Mouse (Mus musculus): ENCODE data around the gene Tcte2. TPM values are rescaled to one million over a fixed set of nuclear protein-coding genes. Genes with fewer than 3 reads are reported as not detected.
A peak's percentile ranks its signal among the peaks of the same experiment; 100 is the strongest.

Gene Tcte2
- polyA plus RNA-seq, 1 experiment: 3.7 TPM

GRCm38 (mm10) chr17:13720187-13720586 lies 41.4 kb downstream of the Tcte2 start:
- DNase-seq (ENCODE audit: low read depth): no peak

GRCm38 (mm10) chr17:13717428-13717827 lies 44.2 kb downstream of the Tcte2 start:
- no peak for DNase-seq (ENCODE audit: low read depth)

GRCm38 (mm10) chr17:13716336-13716735 lies 45.3 kb downstream of the Tcte2 start:
- DNase-seq (ENCODE audit: low read depth): no peak

- DNase-seq (ENCODE audit: low read depth): no peak
Observed at GRCm38 (mm10) chr17:13715511-13715910, 46.1 kb downstream of the Tcte2 start.

DNA sequence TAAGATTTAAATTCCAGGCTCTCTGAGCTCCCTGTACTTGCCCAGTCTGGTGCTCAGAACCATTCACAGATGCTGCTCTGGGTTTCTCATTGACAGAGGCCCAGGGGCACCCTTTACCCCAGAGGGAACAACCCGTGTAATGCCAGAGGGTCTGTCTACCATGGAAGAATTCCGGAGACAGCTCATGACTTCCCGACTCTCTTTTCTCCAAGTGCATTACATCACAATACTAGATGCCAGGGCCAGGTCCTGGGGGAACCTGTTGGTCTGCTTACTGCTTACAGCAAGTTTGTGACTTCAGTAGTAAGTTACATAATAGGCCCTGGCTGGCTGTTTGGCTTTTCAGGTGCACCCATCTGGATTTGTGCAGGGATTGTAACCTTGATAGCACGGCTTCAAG lies 47.0 kb downstream of the Tcte2 start:
- peak; percentile 81 for DNase-seq (ENCODE audit: low read depth)

DNA sequence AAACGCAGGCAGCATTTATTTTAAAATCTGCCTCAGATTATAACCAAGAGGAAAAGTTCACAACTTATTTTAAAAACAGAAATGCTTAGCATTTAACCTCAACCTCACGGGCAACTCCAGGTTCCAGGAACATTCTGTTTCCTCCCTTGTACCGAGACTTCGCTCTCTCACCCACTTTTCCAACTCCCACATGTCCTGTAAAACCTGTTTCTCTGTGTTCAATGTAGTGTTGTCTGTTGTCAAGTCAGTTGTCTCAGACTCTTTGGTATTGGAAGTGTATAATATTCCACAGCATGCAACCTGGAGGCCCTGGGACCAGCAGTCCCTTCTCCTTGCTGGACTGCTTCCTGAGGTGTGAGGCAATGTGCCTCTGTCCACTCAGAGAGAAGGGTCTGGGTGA lies 47.5 kb downstream of the Tcte2 start:
- DNase-seq (ENCODE audit: low read depth): no peak

DNA sequence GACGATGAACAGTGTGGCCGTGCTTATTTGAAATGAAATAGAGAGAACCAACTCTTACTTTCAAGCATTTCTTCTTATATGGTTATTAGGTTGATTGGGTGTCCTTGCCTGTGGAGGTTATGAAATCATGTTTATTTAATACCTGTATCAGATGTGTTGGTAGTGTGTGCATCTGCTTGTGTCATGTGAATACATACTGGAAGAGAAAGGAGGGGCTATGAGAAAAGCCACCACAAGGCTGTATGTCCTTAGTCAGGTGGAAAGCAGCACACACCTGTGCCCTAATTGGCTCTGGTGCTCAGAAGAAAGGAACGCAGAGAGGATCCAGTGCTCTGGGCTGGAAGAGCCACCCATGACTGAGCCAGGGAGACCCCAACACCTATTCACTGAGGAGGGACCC lies 49.1 kb downstream of the Tcte2 start:
- no peak for DNase-seq (ENCODE audit: low read depth)

DNA sequence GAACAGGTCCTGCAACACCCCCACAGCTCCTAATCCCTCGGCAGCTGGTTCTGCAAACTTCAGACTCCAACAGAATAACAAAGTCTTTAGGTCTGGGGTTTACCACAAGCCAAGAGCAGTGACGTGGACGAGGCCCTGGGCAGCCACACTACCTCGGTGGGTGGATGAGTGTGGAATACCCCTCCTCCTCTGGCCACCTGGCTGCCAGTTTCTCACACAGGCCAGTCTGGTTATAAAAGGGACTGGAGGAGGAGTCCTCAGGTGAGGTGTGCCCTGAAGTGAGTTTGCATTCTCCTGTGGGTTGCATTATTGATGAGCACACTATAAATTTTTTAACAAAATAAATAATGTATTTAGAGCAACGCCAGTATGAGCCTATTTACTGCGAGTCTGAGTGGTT lies 49.5 kb downstream of the Tcte2 start:
- no peak for DNase-seq (ENCODE audit: low read depth)

DNA sequence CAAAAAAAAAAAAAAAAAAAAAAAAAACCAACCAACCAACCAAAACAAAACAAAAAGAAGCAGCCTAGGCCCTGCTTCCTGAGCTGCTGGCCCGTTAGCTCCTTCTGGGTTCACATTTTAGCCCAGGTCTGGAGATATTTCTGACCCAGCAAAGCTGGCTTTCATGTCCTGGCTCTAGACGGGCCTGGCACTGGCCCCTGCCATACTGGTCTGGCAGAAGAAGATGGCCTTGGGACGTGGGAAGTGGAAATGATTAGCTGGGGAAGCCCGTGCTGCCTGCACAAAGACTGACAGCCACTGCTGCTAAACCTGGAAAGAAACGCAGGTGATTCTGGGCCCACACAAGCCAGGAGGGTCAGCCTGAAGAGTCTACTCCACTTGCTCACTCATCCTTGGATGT lies 50.5 kb downstream of the Tcte2 start:
- DNase-seq (ENCODE audit: low read depth): no peak

GRCm38 (mm10) chr17:13705481-13705921 lies 56.1 kb downstream of the Tcte2 start:
- no peak for DNase-seq (ENCODE audit: low read depth)

- no peak for DNase-seq (ENCODE audit: low read depth)
Observed at GRCm38 (mm10) chr17:13703611-13704320, 57.9 kb downstream of the Tcte2 start.

GRCm38 (mm10) chr17:13700131-13701016 lies 61.3 kb downstream of the Tcte2 start:
- no peak for DNase-seq (ENCODE audit: low read depth)

- no peak for DNase-seq (ENCODE audit: low read depth)
Observed at GRCm38 (mm10) chr17:13699716-13700115, 61.9 kb downstream of the Tcte2 start.

- DNase-seq (ENCODE audit: low read depth): no peak
Observed at GRCm38 (mm10) chr17:13698194-13698593, 63.4 kb downstream of the Tcte2 start.

GRCm38 (mm10) chr17:13697646-13698045 lies 64.0 kb downstream of the Tcte2 start:
- DNase-seq (ENCODE audit: low read depth): no peak

- DNase-seq (ENCODE audit: low read depth): no peak
Observed at GRCm38 (mm10) chr17:13695881-13696280, 65.7 kb downstream of the Tcte2 start.

DNA sequence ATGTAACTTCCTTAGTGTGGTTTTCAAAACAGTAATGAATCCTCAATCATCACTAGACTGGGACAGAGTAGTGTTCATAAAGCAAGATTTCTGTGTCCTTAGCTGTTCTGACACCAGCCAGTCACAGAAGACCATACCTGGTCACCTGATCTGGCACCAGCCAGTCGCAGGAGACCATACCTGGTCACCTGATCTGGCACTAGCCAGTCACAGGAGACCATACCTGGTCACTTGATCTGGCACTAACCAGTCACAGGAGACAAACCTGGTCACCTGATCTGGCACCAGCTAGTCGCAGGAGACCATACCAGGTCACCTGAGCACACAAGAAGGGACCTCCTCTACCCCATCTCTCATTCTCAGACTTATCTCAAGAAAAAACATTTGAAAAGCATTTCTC lies 66.4 kb downstream of the Tcte2 start:
- DNase-seq (ENCODE audit: low read depth): no peak

GRCm38 (mm10) chr17:13694181-13694580 lies 67.4 kb downstream of the Tcte2 start:
- no peak for DNase-seq (ENCODE audit: low read depth)

GRCm38 (mm10) chr17:13687656-13688055 lies 74.0 kb downstream of the Tcte2 start:
- DNase-seq (ENCODE audit: low read depth): no peak

DNA sequence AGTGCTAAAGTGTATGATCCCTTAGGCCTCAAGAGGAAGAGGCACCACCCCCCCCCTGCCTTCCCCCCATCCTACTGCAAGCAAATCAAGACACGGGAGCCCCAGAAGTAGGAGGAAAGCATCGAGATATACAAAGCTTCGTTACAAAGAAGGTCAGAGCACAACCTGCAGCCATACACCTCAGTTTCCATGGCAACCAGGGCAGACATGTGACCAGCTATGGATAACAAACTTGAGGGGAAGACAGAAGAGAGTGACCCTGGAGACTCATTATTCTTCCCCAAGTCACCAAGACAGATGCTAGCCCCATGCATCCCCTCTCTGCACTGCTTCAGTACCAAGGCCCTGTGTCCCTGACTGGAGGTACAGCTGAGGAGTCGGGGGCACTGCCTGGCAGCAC lies 74.5 kb downstream of the Tcte2 start:
- no peak for DNase-seq (ENCODE audit: low read depth)

DNA sequence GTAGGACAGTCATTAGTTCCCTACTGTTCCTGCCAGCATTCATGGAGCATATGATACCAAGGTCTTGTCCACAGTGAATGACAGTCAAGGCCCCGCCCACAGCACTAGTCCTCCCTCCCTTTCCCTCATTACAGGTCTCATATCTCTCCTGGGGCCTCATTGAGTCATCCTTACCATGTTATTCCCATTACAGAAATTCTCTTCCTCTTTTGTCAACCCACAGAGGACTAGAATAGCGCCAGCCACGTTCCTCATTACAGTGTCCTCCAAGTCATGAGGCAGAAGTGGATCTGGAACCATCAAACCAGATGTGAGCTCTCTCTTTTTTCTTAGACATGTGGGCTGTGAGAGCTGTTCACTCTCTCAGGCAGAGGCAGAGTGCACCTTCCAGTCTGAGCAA lies 76.0 kb downstream of the Tcte2 start:
- DNase-seq (ENCODE audit: low read depth): no peak

DNA sequence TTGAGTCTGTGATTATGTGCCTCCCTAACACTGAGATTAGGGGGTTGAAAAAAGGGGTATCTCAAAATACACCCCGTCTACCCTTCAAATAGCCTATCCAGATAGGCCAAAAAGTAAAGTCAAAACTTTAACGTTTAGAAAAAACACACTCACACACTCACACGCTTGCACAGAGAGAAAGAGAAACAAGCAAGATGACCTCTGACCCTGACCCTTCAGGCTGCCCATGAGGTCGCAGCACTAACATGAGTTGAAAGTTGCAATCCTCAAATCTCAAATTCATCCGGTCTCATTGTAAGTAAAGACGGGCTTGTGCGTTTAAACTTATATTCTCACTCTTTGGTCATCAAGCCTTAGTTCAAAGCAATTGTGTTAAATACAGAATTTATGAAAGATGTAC lies 77.4 kb downstream of the Tcte2 start:
- DNase-seq (ENCODE audit: low read depth): no peak

All from gonadal fat pad, adult 2 months (tissue).